Mouse (Mus musculus) testis, adult 2 months (tissue): Measurements from ENCODE around the gene Fxn.

Source experiments
- CTCF ChIP-seq: fragments of 200-500 bp; IDR thresholded peaks from 2 replicates; pipeline ENCODE4 v1.5.1; 2012; ENCODE audit warnings: low read depth, mild to moderate bottlenecking, inconsistent platforms, low read length, moderate library complexity; ENCODE audit not compliant: control insufficient read depth, insufficient read depth, insufficient replicate concordance
- POLR2A ChIP-seq: fragments of 200-500 bp; IDR thresholded peaks from 2 replicates; pipeline ENCODE4 v1.6.1; 2012; ENCODE audit warnings: low read depth, mild to moderate bottlenecking, inconsistent platforms, low read length, moderate library complexity; ENCODE audit not compliant: control insufficient read depth

GRCm38 (mm10) chr19:24213299-24213698, 67.1 kb downstream of the Fxn start:
- no peak for TF ChIP-seq CTCF
- no peak for TF ChIP-seq POLR2A
